Mouse (Mus musculus): ENCODE results near the gene Pdk3.

Gene Pdk3

GRCm38 (mm10) chrX:93831561-93832336 lies at the start of gene Pdk3:
Gene Pdk3 (minus strand): TSS chrX:93832201.
- DNase-seq = peak; percentile 70 to 89

DNA sequence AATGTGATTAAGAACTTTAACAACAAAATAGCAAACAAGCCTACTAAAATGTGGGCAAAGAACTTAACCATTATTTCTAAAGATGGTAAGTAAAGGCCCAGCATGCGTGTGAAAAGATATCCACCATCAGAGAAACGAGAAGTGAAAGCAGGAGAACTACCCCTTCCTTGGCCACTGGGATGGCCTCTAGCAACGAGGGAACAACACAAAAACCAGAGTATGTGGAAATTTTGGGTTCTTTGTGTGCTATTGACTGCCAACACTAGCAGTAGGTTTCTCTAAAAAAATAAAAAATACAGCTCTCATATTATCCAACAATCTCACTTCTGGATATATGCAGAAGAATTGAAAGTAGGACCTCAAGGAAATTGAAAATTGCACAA lies 45.6 kb upstream of the Pdk3 start:
- DNase-seq = no peak

DNA sequence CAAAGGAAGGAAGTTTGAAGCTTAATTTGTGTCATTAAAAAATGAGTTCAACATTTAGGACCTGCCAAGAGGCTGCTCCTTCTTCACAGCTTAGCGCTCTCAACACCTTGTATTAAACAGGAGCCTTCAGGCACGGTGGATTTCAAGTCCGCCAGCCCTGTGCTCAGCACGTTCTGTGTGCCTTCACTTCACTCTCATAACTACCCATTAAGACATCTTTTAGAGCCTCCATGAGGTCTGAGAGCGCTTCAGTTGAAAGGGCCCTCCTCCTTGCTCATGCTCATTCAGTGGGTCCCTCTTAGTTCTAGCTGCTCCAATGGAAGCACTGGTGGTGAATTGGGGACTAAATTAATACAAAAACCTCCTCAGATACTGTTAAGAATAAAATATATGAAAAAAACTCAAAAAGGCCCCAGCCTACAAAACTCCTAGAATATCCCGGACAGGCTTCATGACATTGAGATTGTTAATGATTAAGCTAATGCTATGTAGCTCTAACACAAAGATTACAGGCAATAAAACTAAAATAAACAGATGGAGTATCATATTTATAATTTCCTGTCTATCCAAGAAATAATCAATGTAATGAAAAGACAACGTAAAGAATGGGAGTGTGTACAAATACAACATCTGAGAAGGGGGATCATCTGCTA lies 45.1 kb upstream of the Pdk3 start:
- no peak for DNase-seq

DNA sequence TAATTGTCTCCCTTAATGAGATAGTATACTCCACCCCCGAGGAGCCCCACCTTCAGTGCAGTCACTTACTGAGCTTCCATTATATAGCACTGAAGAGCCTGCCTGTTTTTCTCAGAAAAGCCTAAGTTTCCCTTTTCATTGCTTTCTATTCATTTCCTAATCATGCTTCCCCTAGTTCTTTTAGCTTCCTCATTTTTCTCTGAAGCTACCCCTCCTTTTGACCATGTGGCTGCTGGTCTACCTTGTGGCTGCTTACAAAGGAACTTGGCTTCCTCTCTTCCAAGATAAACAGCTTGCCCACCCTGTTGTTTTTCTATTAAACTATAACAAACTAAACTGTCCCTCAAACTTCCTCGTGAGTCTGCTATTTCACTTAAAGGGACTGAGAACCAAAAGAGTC lies 31.4 kb upstream of the Pdk3 start:
- no peak for DNase-seq

DNA sequence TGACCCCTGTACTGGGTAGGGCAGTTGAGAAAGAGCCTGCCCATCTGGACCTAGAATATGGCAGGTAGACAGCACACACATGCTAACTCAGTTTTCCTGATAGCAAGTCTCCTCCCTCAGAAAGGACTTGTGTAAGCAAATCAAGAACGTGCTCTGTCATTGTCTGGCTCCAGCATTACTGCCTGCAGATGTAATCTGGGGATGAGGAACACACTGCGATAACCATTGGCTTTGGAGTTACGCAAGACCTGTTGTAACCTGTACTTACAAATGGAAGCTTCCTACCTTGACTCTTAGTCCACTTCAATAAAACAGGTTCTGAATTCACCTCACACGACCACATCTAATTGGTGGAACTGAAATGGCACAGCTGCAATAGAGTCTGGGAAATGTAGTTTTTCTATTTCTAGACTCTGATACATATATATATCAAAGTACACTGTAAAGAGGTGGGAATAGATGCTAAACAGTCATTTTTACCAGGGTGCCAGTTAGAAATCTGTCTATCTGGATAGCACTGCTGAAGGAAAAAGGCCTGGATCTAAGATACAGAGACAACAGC lies 30.6 kb upstream of the Pdk3 start:
- no peak for DNase-seq

GRCm38 (mm10) chrX:93857756-93858155 lies 25.8 kb upstream of the Pdk3 start:
- DNase-seq = peak; percentile 28 to 60

- no peak for DNase-seq
Observed at GRCm38 (mm10) chrX:93832337-93832884, 410 bp upstream of the Pdk3 start.

GRCm38 (mm10) chrX:93825787-93826186 lies 6.2 kb downstream of the Pdk3 start:
- no peak for DNase-seq

GRCm38 (mm10) chrX:93808040-93808439 lies 24.0 kb downstream of the Pdk3 start:
- no peak for DNase-seq

GRCm38 (mm10) chrX:93793168-93793567 lies 38.8 kb downstream of the Pdk3 start:
- peak; percentile 42 to 58 for DNase-seq

DNA sequence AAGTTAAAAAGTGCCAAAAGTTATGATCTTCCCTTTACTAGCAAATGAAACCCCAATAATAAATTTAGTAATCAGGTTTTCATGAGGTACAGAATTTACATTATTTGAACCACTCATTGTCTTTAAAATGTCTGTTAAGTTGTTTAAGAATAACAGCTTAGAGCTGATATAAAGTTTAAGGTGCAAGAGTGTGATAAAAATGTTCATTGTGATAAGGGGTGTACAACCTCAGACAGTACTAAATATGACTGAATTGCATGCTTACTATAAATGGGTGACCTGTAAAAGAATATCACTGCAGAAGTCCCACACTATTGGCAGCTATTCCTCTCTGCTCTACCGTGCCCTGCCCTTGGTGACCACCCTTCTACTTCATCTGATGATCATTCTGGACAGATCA lies 42.4 kb downstream of the Pdk3 start:
- no peak for DNase-seq

DNA sequence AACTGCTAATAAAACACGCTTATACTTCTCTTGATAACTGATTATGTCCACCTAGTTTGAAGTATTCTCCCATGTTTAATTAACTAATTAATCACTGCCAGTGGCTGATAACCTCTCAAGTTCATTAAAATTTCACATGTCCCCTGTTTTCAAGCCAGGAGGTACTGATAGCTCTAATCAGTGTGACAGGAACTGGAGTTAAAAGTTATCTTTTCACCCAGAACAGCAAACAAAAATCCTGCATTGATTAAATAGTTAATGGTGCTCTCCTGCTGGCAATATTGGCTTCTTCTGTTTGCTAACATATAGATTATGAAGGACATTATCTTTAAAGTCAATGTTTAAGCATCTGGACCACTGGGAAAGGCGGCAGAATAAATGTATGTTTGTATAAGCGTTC lies 71.2 kb downstream of the Pdk3 start:
- DNase-seq = no peak

DNA sequence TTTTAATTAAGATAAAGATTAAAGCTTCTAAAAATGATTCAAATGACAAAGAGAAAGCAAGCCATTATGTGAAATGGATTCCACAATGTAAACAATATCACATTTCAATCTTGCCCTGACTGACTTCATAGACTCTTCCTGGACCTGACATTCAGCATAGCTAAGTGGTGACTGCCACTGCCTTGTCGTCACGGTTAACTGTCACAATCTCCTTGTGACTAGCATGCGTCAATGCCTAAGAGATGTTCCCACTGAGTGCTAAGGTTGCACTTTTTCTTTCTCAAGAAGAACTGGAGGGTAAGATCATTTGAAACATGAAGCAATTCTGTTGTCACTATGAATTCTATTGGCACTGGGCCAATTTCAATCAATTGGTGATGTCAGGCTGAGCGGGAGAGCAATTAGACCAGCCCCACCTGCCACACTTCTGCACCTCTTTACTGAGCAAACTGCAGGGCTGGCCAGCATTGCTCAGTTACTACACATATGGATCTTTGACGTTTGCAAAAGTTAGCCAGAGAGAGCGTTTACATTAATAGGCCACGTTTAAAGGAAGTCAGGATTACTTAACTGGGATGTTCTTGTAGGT lies 75.0 kb downstream of the Pdk3 start:
- no peak for DNase-seq

DNA sequence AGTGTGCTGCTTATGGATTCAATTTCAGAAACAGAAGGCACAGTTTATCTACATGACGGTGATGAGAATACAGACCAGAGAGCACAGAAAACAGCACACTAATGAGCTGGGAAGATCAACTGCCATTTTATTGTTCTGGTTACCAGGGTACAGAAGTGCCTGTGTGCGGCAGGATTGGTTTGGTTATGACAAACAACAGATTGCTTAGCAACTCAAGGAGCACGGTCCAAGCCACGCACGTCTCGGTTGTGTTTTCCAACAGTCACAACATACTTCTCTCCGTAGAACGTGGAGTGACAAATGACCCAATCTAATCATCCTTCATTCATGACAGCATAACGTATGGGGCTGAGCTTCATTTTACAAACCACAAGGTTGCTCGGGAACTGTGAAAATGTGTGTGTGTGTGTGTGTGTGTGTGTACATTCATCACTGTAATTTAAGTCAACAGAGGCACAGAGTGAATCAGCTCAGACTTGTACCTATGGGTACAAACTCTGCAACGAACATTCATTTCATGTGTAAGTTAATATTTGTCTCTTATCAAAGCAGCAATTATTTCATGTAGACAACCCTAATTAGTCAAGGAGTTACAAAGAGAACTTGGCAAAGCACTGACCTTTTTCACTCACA lies 76.7 kb downstream of the Pdk3 start:
- DNase-seq = no peak

DNA sequence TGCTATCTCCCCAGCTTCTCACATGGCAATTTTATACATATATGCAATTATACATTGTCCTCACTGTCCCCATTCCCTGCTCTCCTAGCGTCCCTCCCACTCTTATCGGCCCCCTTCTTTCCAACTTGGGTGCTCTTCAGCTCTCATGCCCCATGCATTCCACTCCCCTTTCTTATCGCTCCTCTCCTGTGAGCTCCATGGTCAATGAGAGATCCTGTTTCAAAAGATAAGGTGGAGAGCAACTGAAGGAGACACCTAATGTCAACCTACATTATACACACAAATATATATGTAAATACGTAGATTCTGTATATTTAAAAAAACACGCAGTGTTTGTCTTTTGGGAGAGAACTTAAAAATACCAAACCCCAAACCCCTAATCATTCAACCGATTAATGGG lies 81.4 kb downstream of the Pdk3 start:
- DNase-seq = no peak

DNA sequence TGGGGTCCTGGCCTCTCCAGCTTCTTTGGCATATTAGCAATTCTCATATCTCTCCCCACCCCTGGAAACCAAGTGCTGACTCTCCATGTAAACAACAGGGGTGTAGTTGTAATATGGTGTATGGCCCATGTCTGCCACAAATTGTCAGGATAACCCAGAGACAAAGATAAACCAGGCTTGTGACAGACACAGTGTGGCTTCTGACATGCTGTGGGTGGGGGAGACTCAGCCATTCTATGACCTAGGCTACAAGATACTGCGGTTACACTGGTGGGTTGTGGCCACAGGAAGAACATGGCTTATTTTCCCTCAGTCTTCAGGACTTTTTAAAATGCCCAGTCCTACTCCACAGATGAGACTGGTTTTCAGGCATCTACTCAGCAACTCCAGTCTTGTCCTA lies 82.8 kb downstream of the Pdk3 start:
- DNase-seq = no peak

DNA sequence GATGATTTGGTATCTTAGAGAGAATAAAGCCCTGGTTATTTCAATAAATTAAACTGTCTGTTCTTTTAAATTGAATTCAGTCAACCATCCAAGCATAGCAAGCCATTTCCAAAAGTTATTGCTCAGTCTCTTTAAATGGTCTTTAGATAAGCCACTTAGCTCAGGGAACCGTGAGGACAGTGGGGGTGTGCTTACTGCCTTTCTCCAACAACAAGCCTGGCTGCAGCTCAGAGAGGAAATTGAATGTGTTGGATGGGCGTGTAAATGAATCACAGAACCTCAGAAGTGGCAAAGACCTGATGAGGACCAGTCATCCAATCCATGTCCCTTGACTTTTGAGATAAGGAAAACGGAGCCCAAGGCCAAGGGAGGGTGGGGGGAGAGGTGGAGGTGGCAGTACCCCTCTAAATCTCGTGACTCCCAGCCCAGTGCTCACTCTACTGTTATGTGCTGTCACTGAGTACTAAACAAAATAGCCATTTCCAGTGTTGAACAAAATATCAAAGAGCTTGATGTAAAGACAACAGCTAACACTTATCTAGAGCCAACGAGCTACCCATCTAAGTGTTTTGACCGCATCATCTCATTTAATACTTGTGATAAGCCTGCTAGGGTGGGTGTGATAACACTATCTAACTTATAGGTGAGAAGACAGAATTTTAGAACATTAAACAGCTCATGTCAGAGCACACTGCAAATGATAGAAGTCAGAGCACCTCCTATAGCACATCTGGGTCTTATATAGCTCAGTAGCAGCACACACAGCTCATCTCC lies 98.8 kb downstream of the Pdk3 start:
- DNase-seq = no peak

- DNase-seq = no peak
Observed at GRCm38 (mm10) chrX:93732407-93732806, 99.6 kb downstream of the Pdk3 start.

- DNase-seq = no peak
Observed at GRCm38 (mm10) chrX:93730854-93731253, 101.1 kb downstream of the Pdk3 start.

- DNase-seq = no peak
Observed at GRCm38 (mm10) chrX:93729529-93729928, 102.5 kb downstream of the Pdk3 start.

Measured in kidney, postnatal 25 days (tissue).